ENCODE assay signal across 8 mouse cellular contexts in the genomic region with DNA sequence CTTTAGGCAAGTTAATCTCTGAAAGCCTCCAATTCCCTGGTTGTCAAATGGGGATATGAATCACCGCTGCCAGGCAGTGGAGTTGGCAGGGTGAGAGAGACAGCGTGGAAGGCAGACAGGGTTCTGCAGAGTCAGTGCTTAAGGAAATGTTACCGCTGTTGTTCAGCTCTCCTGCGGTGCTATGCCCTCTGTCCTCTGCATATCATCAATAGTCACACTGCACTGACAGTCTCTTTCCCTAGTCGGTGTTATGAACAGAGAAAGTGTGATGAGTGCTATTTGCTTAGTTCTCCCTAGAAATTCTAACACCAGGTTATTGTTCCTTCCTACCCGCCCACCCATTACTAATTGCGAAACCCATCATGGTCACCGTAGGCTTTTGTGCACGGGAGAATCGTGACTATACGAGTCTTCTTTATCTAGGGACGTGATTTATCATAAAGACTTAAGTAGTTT.
A peak's percentile ranks its signal among the peaks of the same experiment; 100 is the strongest.
DNase-seq lines count a peak whose midpoint lies in the region; ATAC-seq and TF ChIP-seq lines count a peak whose summit lies in the region.

No protein-coding gene starts in this region.

- TF ChIP-seq CTCF in C2C12 (IDR thresholded peaks at IDR 0.05; ENCODE audit: control insufficient read depth, insufficient read depth, insufficient read length), result no peak
- TF ChIP-seq CTCF in midbrain, postnatal 0 days (IDR thresholded peaks at IDR 0.05), result no peak

- peak overlapping the region; percentile 48 for H3K4me2 ChIP-seq in embryonic facial prominence, embryonic 13.5 days
- H3K4me2 ChIP-seq in hindbrain, embryonic 15.5 days, result peak overlapping the region; percentile 57
- peak overlapping the region; percentile 23 for H3K4me2 ChIP-seq in midbrain, postnatal 0 days (ENCODE audit: low read depth, low read length, poor library complexity, severe bottlenecking)

- 74% methylated on average over 12 of the region's 12 CpGs for WGBS in embryonic facial prominence, embryonic 13.5 days
- WGBS in hindbrain, embryonic 15.5 days, result 35% methylated on average over 12 of the region's 12 CpGs
- 41% methylated on average over 12 of the region's 12 CpGs for WGBS in midbrain, postnatal 0 days

- H3K9ac ChIP-seq in embryonic facial prominence, embryonic 13.5 days, result no peak overlapping the region
- H3K9ac ChIP-seq in hindbrain, embryonic 15.5 days, result peak overlapping the region; percentile 31; the same call in 1 of the 2 replicates
- H3K9ac ChIP-seq in midbrain, postnatal 0 days (replicated peaks; ENCODE audit: low read length, poor library complexity, severe bottlenecking), result no peak overlapping the region

- no peaks in the 10 kb centered on the region for H3K9me3 ChIP-seq in embryonic facial prominence, embryonic 13.5 days
- no peaks in the 10 kb centered on the region for H3K9me3 ChIP-seq in hindbrain, embryonic 15.5 days
- no peaks in the 10 kb centered on the region for H3K9me3 ChIP-seq in midbrain, postnatal 0 days (ENCODE audit: low read length)

- peak overlapping the region; percentile 7 for H3K4me3 ChIP-seq in C2C12 (ENCODE audit: insufficient read depth, poor library complexity, severe bottlenecking)
- H3K4me3 ChIP-seq in embryonic facial prominence, embryonic 13.5 days, result peak overlapping the region; percentile 16; the same call in 1 of the 2 replicates
- H3K4me3 ChIP-seq in hindbrain, embryonic 15.5 days, result peak overlapping the region; percentile 27
- H3K4me3 ChIP-seq in midbrain, postnatal 0 days (ENCODE audit: low read depth, low read length), result peak overlapping the region; percentile 0; the same call in 1 of the 2 replicates

- no peaks in the 10 kb centered on the region for H3K79me3 ChIP-seq in C2C12 (ENCODE audit: low read depth)

- no peaks in the 10 kb centered on the region for H3K79me2 ChIP-seq in C2C12 (ENCODE audit: control insufficient read depth, insufficient read depth)

- DNase-seq in heart, adult 8-10 months (ENCODE audit: low spot score), result peak; percentile 16
- DNase-seq in heart, postnatal 36 days, result no peak
- peak; percentile 21 for DNase-seq in midbrain, postnatal 0 days (ENCODE audit: low spot score)
- no peak for DNase-seq in thymus, postnatal 10 days (ENCODE audit: low spot score in 2 of 2)
- DNase-seq in cerebellum, postnatal 4 days (ENCODE audit: low spot score in 2 of 2), result no peak

- no peaks in the 10 kb centered on the region for H3K36me3 ChIP-seq in C2C12 (ENCODE audit: control insufficient read depth, insufficient read depth)
- no peaks in the 10 kb centered on the region for H3K36me3 ChIP-seq in embryonic facial prominence, embryonic 13.5 days
- H3K36me3 ChIP-seq in hindbrain, embryonic 15.5 days, result no peaks in the 10 kb centered on the region
- H3K36me3 ChIP-seq in midbrain, postnatal 0 days (ENCODE audit: insufficient read depth, low read length), result no peaks in the 10 kb centered on the region

- ATAC-seq in embryonic facial prominence, embryonic 13.5 days (ENCODE audit: insufficient number of reproducible peaks, insufficient read depth, low FRiP score, low TSS enrichment, low read depth), result no peak
- peak; percentile 64 for ATAC-seq in hindbrain, embryonic 15.5 days (ENCODE audit: low FRiP score, low read depth)
- peak; percentile 57; the same call in 1 of the 2 replicates for ATAC-seq in midbrain, postnatal 0 days (ENCODE audit: low FRiP score)

- intact Hi-C loops in heart, postnatal 36 days (cut with DNase I), result no loop called here

- no peaks in the 10 kb centered on the region for H3K27me3 ChIP-seq in C2C12 (ENCODE audit: control insufficient read depth, insufficient read depth, insufficient read length)
- no peaks in the 10 kb centered on the region for H3K27me3 ChIP-seq in embryonic facial prominence, embryonic 13.5 days
- H3K27me3 ChIP-seq in hindbrain, embryonic 15.5 days, result no peaks in the 10 kb centered on the region
- no peaks in the 10 kb centered on the region for H3K27me3 ChIP-seq in midbrain, postnatal 0 days (ENCODE audit: insufficient read depth, low read length)

- H3K4me1 ChIP-seq in embryonic facial prominence, embryonic 13.5 days, result no peaks in the 10 kb centered on the region
- H3K4me1 ChIP-seq in hindbrain, embryonic 15.5 days (replicated peaks), result peaks cover 19% of the 10 kb centered on the region
- no peaks in the 10 kb centered on the region for H3K4me1 ChIP-seq in midbrain, postnatal 0 days (ENCODE audit: insufficient read depth, low read length)

- no peak overlapping the region for H3K27ac ChIP-seq in embryonic facial prominence, embryonic 13.5 days
- peak overlapping the region; percentile 70 for H3K27ac ChIP-seq in hindbrain, embryonic 15.5 days (replicated peaks)
- 0 out of 2 replicates have a peak overlapping the region, but pooled peaks have one; percentile 8 for H3K27ac ChIP-seq in midbrain, postnatal 0 days (ENCODE audit: low read depth, low read length)

- no peak overlapping the region for H3ac ChIP-seq in C2C12 (ENCODE audit: control insufficient read depth, insufficient read length, low read depth)

TF ChIP-seq in C2C12, 6 proteins besides CTCF, POLR2A, EP300 and RAD21:
- TF ChIP-seq CEBPB (IDR thresholded peaks at IDR 0.05; ENCODE audit: low read depth) (peak; percentile 74), USF1 (IDR thresholded peaks at IDR 0.05; ENCODE audit: low read depth) (no peak), FOSL1 (IDR thresholded peaks at IDR 0.05; ENCODE audit: insufficient read depth, low read length, poor library complexity, severe bottlenecking) (peak; percentile 15), MAX (IDR thresholded peaks at IDR 0.05) (peak; percentile 58)

Comparison
In these comparisons a context has a peak if more than half of its experiments do, and no peak if none do; other contexts are left out.
1. DNase-seq: peak in heart, adult 8-10 months (single experiment) and midbrain, postnatal 0 days (single experiment); none in heart, postnatal 36 days (0 of 2), thymus, postnatal 10 days (0 of 2) and cerebellum, postnatal 4 days (0 of 2).
2. Peak in every context shown above with its lines, with median percentiles within 50 percentile points of each other: H3K4me3 ChIP-seq and H3K4me2 ChIP-seq.